Mouse (Mus musculus): Measurements from ENCODE around the gene Sec24a. TPM values are rescaled to one million over a fixed set of nuclear protein-coding genes. Genes with fewer than 3 reads are reported as not detected.
"Not testable (repeated sequence)": the region's sequence is repeated elsewhere in the genome, so short reads cannot be mapped to it uniquely, and the experiment has no call there.

Sec24a gene
- polyA plus RNA-seq, 1 experiment from 2014 or later = 10.6 TPM

GRCm38 (mm10) chr11:51764816-51765215 is 1.4 kb upstream of the Sec24a start:
- H3K9ac ChIP-seq (ENCODE audit: low read depth, low read length) = no peak overlapping the region
- H3K36me3 ChIP-seq (ENCODE audit: insufficient read depth, low read length) = no peaks in the 10 kb centered on the region
- H3K4me3 ChIP-seq (replicated peaks; ENCODE audit: low read depth, low read length) = no peak overlapping the region
- H3K4me2 ChIP-seq (ENCODE audit: low read length) = peak overlapping the region; percentile 96; the same call in 1 of the 2 replicates
- H3K4me1 ChIP-seq (replicated peaks; ENCODE audit: insufficient read depth, low read length) = no peaks in the 10 kb centered on the region
- H3K27me3 ChIP-seq (ENCODE audit: insufficient read depth, low read length) = no peaks in the 10 kb centered on the region
- no peaks in the 10 kb centered on the region for H3K9me3 ChIP-seq (replicated peaks; ENCODE audit: low read length)
- 85% methylated on average over 4 of the region's 4 CpGs for WGBS
- no peak for DNase-seq (ENCODE audit: low spot score)
- no peak for ATAC-seq (replicated peaks; ENCODE audit: low FRiP score, low read depth)
- no peak overlapping the region for H3K27ac ChIP-seq
- TF ChIP-seq CTCF (IDR thresholded peaks at IDR 0.05; ENCODE audit: low read depth) = no peak

GRCm38 (mm10) chr11:51763955-51764354 is 521 bp upstream of the Sec24a start:
- DNase-seq (ENCODE audit: low spot score) (no peak), ATAC-seq (replicated peaks; ENCODE audit: low FRiP score, low read depth) (0 out of 2 replicates have a peak, but pooled peaks have one; percentile 18)
- Histone ChIP-seq H3K4me2 (ENCODE audit: low read length) (peak overlapping the region; percentile 96), H3K4me1 (replicated peaks; ENCODE audit: insufficient read depth, low read length) (no peaks in the 10 kb centered on the region), H3K27ac (peak overlapping the region; percentile 63), H3K4me3 (replicated peaks; ENCODE audit: low read depth, low read length) (peak overlapping the region; percentile 98), H3K36me3 (ENCODE audit: insufficient read depth, low read length) (no peaks in the 10 kb centered on the region), H3K27me3 (ENCODE audit: insufficient read depth, low read length) (no peaks in the 10 kb centered on the region), H3K9me3 (replicated peaks; ENCODE audit: low read length) (no peaks in the 10 kb centered on the region), H3K9ac (ENCODE audit: low read depth, low read length) (peak overlapping the region; percentile 85)
- TF ChIP-seq CTCF (IDR thresholded peaks at IDR 0.05; ENCODE audit: low read depth) = no peak
- whole genome bisulfite sequencing = 4% methylated on average over 13 of the region's 13 CpGs

- 74% methylated on average over 5 of the region's 5 CpGs for WGBS
These were observed 2.2 kb downstream of the Sec24a start for GRCm38 (mm10) chr11:51761241-51761640.

GRCm38 (mm10) chr11:51759941-51760657 is 3.3 kb downstream of the Sec24a start:
- Histone ChIP-seq H3K27ac (no peak overlapping the region), H3K4me1 (replicated peaks; ENCODE audit: insufficient read depth, low read length) (no peaks in the 10 kb centered on the region), H3K9me3 (replicated peaks; ENCODE audit: low read length) (no peaks in the 10 kb centered on the region), H3K36me3 (ENCODE audit: insufficient read depth, low read length) (no peaks in the 10 kb centered on the region), H3K4me2 (ENCODE audit: low read length) (no peak overlapping the region), H3K27me3 (ENCODE audit: insufficient read depth, low read length) (no peaks in the 10 kb centered on the region), H3K4me3 (replicated peaks; ENCODE audit: low read depth, low read length) (no peak overlapping the region), H3K9ac (ENCODE audit: low read depth, low read length) (no peak overlapping the region)
- ATAC-seq (replicated peaks; ENCODE audit: low FRiP score, low read depth) (no peak), DNase-seq (ENCODE audit: low spot score) (no peak)
- WGBS = 87% methylated on average over 6 of the region's 6 CpGs
- TF ChIP-seq CTCF (IDR thresholded peaks at IDR 0.05; ENCODE audit: low read depth) = no peak

More at GRCm38 (mm10) chr11:51761241-51761640, 2.2 kb downstream of the Sec24a start:
- H3K4me2 ChIP-seq (ENCODE audit: low read length) = no peak overlapping the region
- no peak for DNase-seq (ENCODE audit: low spot score)
- no peaks in the 10 kb centered on the region for H3K9me3 ChIP-seq (replicated peaks; ENCODE audit: low read length)
- no peak overlapping the region for H3K9ac ChIP-seq (ENCODE audit: low read depth, low read length)
- no peaks in the 10 kb centered on the region for H3K36me3 ChIP-seq (ENCODE audit: insufficient read depth, low read length)
- H3K4me1 ChIP-seq (replicated peaks; ENCODE audit: insufficient read depth, low read length) = no peaks in the 10 kb centered on the region
- no peak for ATAC-seq (replicated peaks; ENCODE audit: low FRiP score, low read depth)
- no peak overlapping the region for H3K4me3 ChIP-seq (replicated peaks; ENCODE audit: low read depth, low read length)
- H3K27ac ChIP-seq = no peak overlapping the region
- TF ChIP-seq CTCF (IDR thresholded peaks at IDR 0.05; ENCODE audit: low read depth) = no peak
- H3K27me3 ChIP-seq (ENCODE audit: insufficient read depth, low read length) = no peaks in the 10 kb centered on the region

GRCm38 (mm10) chr11:51759251-51759650 is 4.2 kb downstream of the Sec24a start:
- no peaks in the 10 kb centered on the region for H3K9me3 ChIP-seq (replicated peaks; ENCODE audit: low read length)
- H3K9ac ChIP-seq (ENCODE audit: low read depth, low read length) = no peak overlapping the region
- H3K4me3 ChIP-seq (replicated peaks; ENCODE audit: low read depth, low read length) = no peak overlapping the region
- H3K4me2 ChIP-seq (ENCODE audit: low read length) = no peak overlapping the region
- TF ChIP-seq CTCF (IDR thresholded peaks at IDR 0.05; ENCODE audit: low read depth) = no peak
- H3K27ac ChIP-seq = no peak overlapping the region
- WGBS = 75% methylated on average over 2 of the region's 2 CpGs
- H3K4me1 ChIP-seq (replicated peaks; ENCODE audit: insufficient read depth, low read length) = 0 out of 2 replicates have a peak, but pooled peaks cover 6% of the 10 kb centered on the region
- no peak for DNase-seq (ENCODE audit: low spot score)
- H3K27me3 ChIP-seq (ENCODE audit: insufficient read depth, low read length) = no peaks in the 10 kb centered on the region
- no peak for ATAC-seq (replicated peaks; ENCODE audit: low FRiP score, low read depth)
- no peaks in the 10 kb centered on the region for H3K36me3 ChIP-seq (ENCODE audit: insufficient read depth, low read length)

GRCm38 (mm10) chr11:51758207-51758606 is 5.2 kb downstream of the Sec24a start:
- 85% methylated on average over 5 of the region's 5 CpGs for WGBS
- not testable (repeated sequence) for H3K4me3 ChIP-seq (replicated peaks; ENCODE audit: low read depth, low read length); H3K27me3 ChIP-seq (ENCODE audit: insufficient read depth, low read length); H3K4me1 ChIP-seq (replicated peaks; ENCODE audit: insufficient read depth, low read length); H3K9me3 ChIP-seq (replicated peaks; ENCODE audit: low read length); H3K27ac ChIP-seq; DNase-seq (ENCODE audit: low spot score); H3K4me2 ChIP-seq (ENCODE audit: low read length); ATAC-seq (replicated peaks; ENCODE audit: low FRiP score, low read depth); H3K9ac ChIP-seq (ENCODE audit: low read depth, low read length); H3K36me3 ChIP-seq (ENCODE audit: insufficient read depth, low read length)

Data from kidney, postnatal 0 days (tissue).